Comparison of ENCODE assay signal across 14 mouse cellular contexts in genomic region chr13:77396981-77397380, GRCm38 (mm10).
DNase-seq lines count a peak whose midpoint lies in the region; ATAC-seq lines count a peak whose summit lies in the region.
"Had no signal": no experiment of that assay in that cellular context is flagged by ENCODE, and none has a peak within 500 bp of the region (broad histone marks: within the 10 kb centered on the region; RNA-seq: fewer than 3 reads in every experiment).

No protein-coding gene starts in this region.

- 0 out of 2 replicates have a peak, but pooled peaks have one; percentile 41 for ATAC-seq in midbrain, embryonic 11.5 days (ENCODE audit: low FRiP score)
- ATAC-seq in forebrain, embryonic 15.5 days (replicated peaks): peak; percentile 90
- ATAC-seq: activated CD4-positive, CD25-positive, alpha-beta regulatory T cell, adult 4 months had no signal

- no peak overlapping the region for H3K4me3 ChIP-seq in midbrain, embryonic 11.5 days (ENCODE audit: low read depth, low read length)
- no peak overlapping the region for H3K4me3 ChIP-seq in midbrain, embryonic 10.5 days
- no peak overlapping the region for H3K4me3 ChIP-seq in forebrain, embryonic 15.5 days
- H3K4me3 ChIP-seq: heart, embryonic 12.5 days; limb, embryonic 12.5 days; lung, embryonic 15.5 days; megakaryocyte, embryonic 14.5 days had no signal

- H3K9ac ChIP-seq in midbrain, embryonic 11.5 days (ENCODE audit: low read length): no peak overlapping the region
- peak overlapping the region; percentile 13; the same call in 1 of the 2 replicates for H3K9ac ChIP-seq in forebrain, embryonic 15.5 days (replicated peaks)
- H3K9ac ChIP-seq: heart, embryonic 12.5 days; limb, embryonic 12.5 days; lung, embryonic 15.5 days had no signal

- H3K4me1 ChIP-seq in midbrain, embryonic 11.5 days (ENCODE audit: control insufficient read depth, insufficient read depth, low read length): peaks cover 6% of the 10 kb centered on the region; the same call in 1 of the 2 replicates
- peaks cover 13% of the 10 kb centered on the region; the same call in 1 of the 2 replicates for H3K4me1 ChIP-seq in midbrain, embryonic 10.5 days
- peaks cover 18% of the 10 kb centered on the region for H3K4me1 ChIP-seq in forebrain, embryonic 15.5 days
- H3K4me1 ChIP-seq: heart, embryonic 12.5 days; limb, embryonic 12.5 days; lung, embryonic 15.5 days; megakaryocyte, embryonic 14.5 days had no signal

- WGBS in midbrain, embryonic 11.5 days: 54% methylated on average over 5 of the region's 5 CpGs
- WGBS in midbrain, embryonic 10.5 days: 66% methylated on average over 5 of the region's 5 CpGs
- 10% methylated on average over 5 of the region's 5 CpGs for WGBS in forebrain, embryonic 15.5 days

- no peak overlapping the region for H3K4me2 ChIP-seq in midbrain, embryonic 11.5 days
- H3K4me2 ChIP-seq in forebrain, embryonic 15.5 days (replicated peaks): peak overlapping the region; percentile 23; the same call in 1 of the 2 replicates
- H3K4me2 ChIP-seq: heart, embryonic 12.5 days; limb, embryonic 12.5 days; lung, embryonic 15.5 days had no signal

- DNase-seq in midbrain, embryonic 11.5 days (ENCODE audit: low spot score, missing footprints): peak; percentile 77
- DNase-seq in midbrain, embryonic 10.5 days (ENCODE audit: low spot score): no peak
- peak; percentile 13 to 34 for DNase-seq in layer of hippocampus, postnatal 10 days (ENCODE audit: low spot score in 2 of 2)
- DNase-seq in retina, postnatal 1 day: peak; percentile 36
- no peak for DNase-seq in heart, postnatal 4 days
- DNase-seq in kidney, adult 9 months: no peak
- DNase-seq: cerebellum, postnatal 36 days; kidney, postnatal 36 days had no signal

- H3K9me3 ChIP-seq in midbrain, embryonic 11.5 days (ENCODE audit: control insufficient read depth, low read length): no peaks in the 10 kb centered on the region
- H3K9me3 ChIP-seq in midbrain, embryonic 10.5 days (replicated peaks): no peaks in the 10 kb centered on the region
- no peaks in the 10 kb centered on the region for H3K9me3 ChIP-seq in forebrain, embryonic 15.5 days
- H3K9me3 ChIP-seq: heart, embryonic 12.5 days; limb, embryonic 12.5 days; lung, embryonic 15.5 days; megakaryocyte, embryonic 14.5 days had no signal

- no peak overlapping the region for H3K27ac ChIP-seq in midbrain, embryonic 11.5 days (ENCODE audit: low read depth, low read length)
- no peak overlapping the region for H3K27ac ChIP-seq in midbrain, embryonic 10.5 days (replicated peaks)
- H3K27ac ChIP-seq in forebrain, embryonic 15.5 days (replicated peaks): peak overlapping the region; percentile 82
- H3K27ac ChIP-seq: limb, embryonic 12.5 days; lung, embryonic 15.5 days had no signal

- H3K27me3 ChIP-seq in midbrain, embryonic 11.5 days (ENCODE audit: control insufficient read depth, insufficient read depth, low read length): no peaks in the 10 kb centered on the region
- no peaks in the 10 kb centered on the region for H3K27me3 ChIP-seq in midbrain, embryonic 10.5 days (ENCODE audit: low read depth, poor library complexity, severe bottlenecking)
- no peaks in the 10 kb centered on the region for H3K27me3 ChIP-seq in forebrain, embryonic 15.5 days
- H3K27me3 ChIP-seq: heart, embryonic 12.5 days; limb, embryonic 12.5 days; lung, embryonic 15.5 days; megakaryocyte, embryonic 14.5 days had no signal

- no peaks in the 10 kb centered on the region for H3K36me3 ChIP-seq in midbrain, embryonic 11.5 days (ENCODE audit: control insufficient read depth, insufficient read depth, low read length)
- no peaks in the 10 kb centered on the region for H3K36me3 ChIP-seq in midbrain, embryonic 10.5 days
- no peaks in the 10 kb centered on the region for H3K36me3 ChIP-seq in forebrain, embryonic 15.5 days
- H3K36me3 ChIP-seq: heart, embryonic 12.5 days; limb, embryonic 12.5 days; lung, embryonic 15.5 days had no signal

Comparison
In these comparisons a context has a peak if more than half of its experiments do, and no peak if none do; other contexts are left out.
1. DNase-seq: peak in midbrain, embryonic 11.5 days (single experiment), layer of hippocampus, postnatal 10 days (2 of 2) and retina, postnatal 1 day (single experiment); none in midbrain, embryonic 10.5 days (single experiment), heart, postnatal 4 days (single experiment) and kidney, adult 9 months (single experiment).